Mouse (Mus musculus) hindbrain, embryonic 10.5 days (tissue): Measurements from ENCODE around the gene 2900026A02Rik. TPM values are rescaled to one million over a fixed set of nuclear protein-coding genes. Genes with fewer than 3 reads are reported as not detected.
A peak's percentile ranks its signal among the peaks of the same experiment; 100 is the strongest.

Experiments
- DNase-seq: peaks from one replicate; pipeline ENCODE4 v3.0.0-alpha.2; 2017; ENCODE audit warnings: low spot score
- H3K27ac ChIP-seq: fragments of 300-500 bp; sonication (generic); 2 replicates; pipeline ENCODE4 v1.5.1; 2016; ENCODE audit warnings: mild to moderate bottlenecking, moderate library complexity
- H3K27me3 ChIP-seq: fragments of 300-500 bp; sonication (generic); 2 replicates; pipeline ENCODE4 v1.6.1; 2016; ENCODE audit warnings: mild to moderate bottlenecking; ENCODE audit not compliant: poor library complexity, insufficient read depth, severe bottlenecking
- H3K36me3 ChIP-seq: fragments of 300-500 bp; sonication (generic); 2 replicates; pipeline ENCODE4 v1.6.1; 2016; ENCODE audit warnings: mild to moderate bottlenecking, moderate library complexity
- H3K4me1 ChIP-seq: fragments of 300-500 bp; sonication (generic); replicated peaks from 2 replicates; pipeline ENCODE4 v1.6.1; 2016; ENCODE audit warnings: mild to moderate bottlenecking
- H3K4me3 ChIP-seq: fragments of 300-500 bp; sonication (generic); 2 replicates; pipeline ENCODE4 v1.5.1; 2016; ENCODE audit warnings: mild to moderate bottlenecking, moderate library complexity
- H3K9me3 ChIP-seq: fragments of 300-500 bp; sonication (generic); 2 replicates; pipeline ENCODE4 v1.6.1; 2016; ENCODE audit warnings: mild to moderate bottlenecking, moderate library complexity
- WGBS: fragments of 180-500 bp; shearing (Covaris S2); methylation state at CpG from one replicate; pipeline ENCODE4 v1.1.7; 2016; 5-methylcytosine and 5-hydroxymethylcytosine counted together
- polyA plus RNA-seq: library from polyadenylated mRNA; unstranded; fragments of >200 nt; fragmentation: Nextera tagmentation; extraction: Ambion mirVana; gene quantifications from 2 replicates; pipeline ENCODE4 v1.2.1, GENCODE M21; 2016

2900026A02Rik gene
- polyA plus RNA-seq, 1 experiment from 2014 or later: 2.1 TPM

DNA sequence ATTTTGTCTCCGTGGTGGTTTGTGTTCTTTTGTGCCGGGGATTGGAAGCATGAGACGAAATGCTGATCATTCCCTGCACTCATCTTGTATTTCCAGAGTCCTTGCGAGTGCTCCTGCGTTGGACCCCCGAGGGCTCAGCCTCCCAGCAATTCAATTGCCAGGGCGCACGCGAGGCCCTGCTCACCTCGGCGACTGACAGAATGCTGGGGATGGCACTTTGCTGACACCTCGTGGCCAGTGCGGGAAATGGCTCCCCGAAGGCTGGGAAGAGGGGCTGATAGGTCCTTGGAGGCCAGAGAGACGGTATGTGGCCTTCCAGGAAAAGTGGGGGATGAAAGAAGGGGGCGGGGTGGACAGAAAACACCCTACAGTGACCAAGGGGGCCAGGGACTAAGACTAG, 166.7 kb downstream of the 2900026A02Rik start:
- H3K4me3 ChIP-seq: no peak overlapping the region
- peaks cover 17% of the 10 kb centered on the region for H3K4me1 ChIP-seq
- H3K36me3 ChIP-seq: no peaks in the 10 kb centered on the region
- DNase-seq: peak; percentile 84
- 6% methylated on average over 16 of the region's 16 CpGs for WGBS
- peaks cover 27% of the 10 kb centered on the region for H3K27me3 ChIP-seq
- no peaks in the 10 kb centered on the region for H3K9me3 ChIP-seq
- no peak overlapping the region for H3K27ac ChIP-seq

DNA sequence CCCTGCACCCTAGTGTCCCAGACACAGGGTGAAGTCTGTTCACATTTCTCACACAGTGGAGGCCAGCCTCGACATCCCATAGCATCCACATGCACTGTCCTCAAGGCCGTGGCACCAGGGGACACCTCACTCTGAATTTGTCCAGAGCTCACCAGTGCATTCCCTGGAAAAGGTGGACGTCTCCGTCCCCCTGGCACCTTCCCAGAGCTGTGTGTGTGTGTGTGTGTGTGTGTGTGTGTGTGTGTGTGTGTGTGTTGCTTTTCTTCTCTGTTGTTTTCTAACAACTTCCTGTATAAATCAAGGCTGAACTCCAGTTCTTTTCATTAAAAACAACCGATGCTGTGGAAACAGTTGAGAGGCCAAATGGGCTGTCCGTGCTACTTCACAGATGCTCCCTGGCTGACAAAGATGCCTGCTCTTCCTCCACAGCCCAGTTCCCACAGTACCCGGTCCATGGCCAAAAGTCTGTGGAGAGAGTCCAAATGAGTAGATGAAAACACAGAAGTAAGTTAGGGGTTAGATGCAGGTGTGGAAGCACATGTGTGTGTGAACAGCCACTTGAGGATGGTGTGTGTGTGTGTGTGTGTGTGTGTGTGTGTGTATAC, 170.4 kb downstream of the 2900026A02Rik start:
- no peaks in the 10 kb centered on the region for H3K36me3 ChIP-seq
- 74% methylated on average over 7 of the region's 7 CpGs for WGBS
- H3K4me3 ChIP-seq: no peak overlapping the region

DNA sequence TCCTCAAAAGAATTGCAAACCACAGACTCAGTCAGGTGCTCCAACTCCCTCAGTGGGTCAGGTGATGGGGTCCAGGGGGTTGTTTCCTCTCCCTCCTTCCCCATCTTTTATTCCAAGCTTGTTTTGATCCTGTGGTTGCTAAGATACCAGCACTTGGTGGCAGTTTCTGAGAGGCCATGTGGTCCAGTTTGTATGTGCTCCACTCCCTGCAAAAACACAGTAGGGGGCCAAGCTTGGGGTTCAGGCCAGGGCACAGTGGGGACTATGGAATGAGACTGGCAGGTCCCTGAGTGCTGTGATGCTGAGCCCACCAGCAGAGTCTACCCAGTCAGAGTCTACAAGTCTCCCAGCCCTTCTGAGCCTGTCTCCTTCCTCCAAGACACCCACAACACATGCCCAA, 171.2 kb downstream of the 2900026A02Rik start:
- H3K27ac ChIP-seq: peak overlapping the region; percentile 50; the same call in 1 of the 2 replicates
- H3K4me1 ChIP-seq: peaks cover 20% of the 10 kb centered on the region
- no peaks in the 10 kb centered on the region for H3K9me3 ChIP-seq
- H3K4me3 ChIP-seq: no peak overlapping the region
- H3K36me3 ChIP-seq: no peaks in the 10 kb centered on the region
- DNase-seq: no peak
- peaks cover 15% of the 10 kb centered on the region for H3K27me3 ChIP-seq

More for the DNA sequence above, 170.4 kb downstream of the 2900026A02Rik start:
- H3K27ac ChIP-seq: no peak overlapping the region
- H3K9me3 ChIP-seq: no peaks in the 10 kb centered on the region
- peaks cover 15% of the 10 kb centered on the region for H3K4me1 ChIP-seq
- no peak for DNase-seq
- peaks cover 23% of the 10 kb centered on the region for H3K27me3 ChIP-seq

DNA sequence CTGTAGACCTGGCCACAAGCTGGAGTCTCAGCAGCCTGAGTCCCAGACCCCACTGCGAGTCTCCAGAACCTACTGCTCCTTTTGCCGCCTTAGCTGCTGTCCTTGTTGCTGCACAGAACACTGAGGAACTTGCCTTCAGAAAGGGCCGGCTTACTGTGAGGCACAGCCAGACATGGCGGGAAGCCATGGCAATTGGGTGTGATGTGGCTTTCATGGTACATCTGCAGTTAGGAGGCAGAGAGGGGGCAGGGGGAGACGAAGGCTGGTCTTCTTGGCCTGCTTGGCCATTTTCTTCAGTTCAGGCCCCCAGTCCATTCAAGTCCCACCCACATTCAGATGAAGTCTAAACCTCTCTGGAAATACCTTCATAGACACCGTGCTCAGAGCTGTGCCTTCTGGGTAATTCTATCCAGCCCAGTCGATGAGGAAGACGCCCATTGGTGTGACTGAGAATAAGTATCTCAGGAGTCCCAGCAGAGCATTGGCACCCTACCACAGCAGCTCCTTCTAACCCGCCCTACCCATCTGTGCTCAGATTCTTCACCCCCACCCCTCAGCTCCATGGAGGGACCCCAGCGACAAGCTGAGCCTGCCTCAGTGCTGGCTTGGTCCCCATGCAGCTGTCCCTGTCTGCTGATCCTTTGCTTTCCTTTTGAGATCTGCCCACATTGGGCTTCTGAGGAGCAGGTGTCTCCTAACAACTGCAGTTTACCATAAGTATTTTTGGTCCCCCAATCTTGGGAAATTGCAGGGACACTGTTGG, 175.3 kb downstream of the 2900026A02Rik start:
- 88% methylated on average over 10 of the region's 10 CpGs for whole genome bisulfite sequencing
- DNase-seq: no peak
- peak overlapping the region; percentile 50 for H3K27ac ChIP-seq

DNA sequence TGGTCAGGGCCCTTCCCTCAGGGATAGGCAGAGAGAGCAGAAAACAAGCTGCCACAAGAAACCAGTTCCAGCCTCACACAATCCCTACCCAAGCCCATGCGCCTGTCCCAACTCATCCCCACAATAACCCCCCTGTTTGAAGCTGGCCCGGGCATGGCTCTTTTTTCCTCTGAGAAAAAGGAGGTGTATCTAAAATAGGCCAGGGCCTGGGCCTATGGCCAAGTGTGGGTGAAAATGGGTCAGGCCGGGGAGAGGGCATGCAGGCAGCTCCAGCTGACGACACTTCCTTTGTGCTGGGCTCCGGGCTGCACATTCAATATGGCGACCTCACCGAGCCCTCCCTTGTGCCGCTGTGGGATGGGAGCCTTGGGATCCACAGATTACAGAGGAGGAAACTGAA, 177.5 kb downstream of the 2900026A02Rik start:
- Histone ChIP-seq H3K36me3 (no peaks in the 10 kb centered on the region), H3K4me3 (no peak overlapping the region), H3K27ac (peak overlapping the region; percentile 80), H3K4me1 (peaks cover 40% of the 10 kb centered on the region), H3K9me3 (no peaks in the 10 kb centered on the region), H3K27me3 (no peaks in the 10 kb centered on the region)
- WGBS: 86% methylated on average over 8 of the region's 8 CpGs
- no peak for DNase-seq

More for the DNA sequence above, 175.3 kb downstream of the 2900026A02Rik start:
- H3K9me3 ChIP-seq: no peaks in the 10 kb centered on the region
- H3K27me3 ChIP-seq: no peaks in the 10 kb centered on the region
- H3K36me3 ChIP-seq: no peaks in the 10 kb centered on the region
- peaks cover 46% of the 10 kb centered on the region for H3K4me1 ChIP-seq
- no peak overlapping the region for H3K4me3 ChIP-seq

DNA sequence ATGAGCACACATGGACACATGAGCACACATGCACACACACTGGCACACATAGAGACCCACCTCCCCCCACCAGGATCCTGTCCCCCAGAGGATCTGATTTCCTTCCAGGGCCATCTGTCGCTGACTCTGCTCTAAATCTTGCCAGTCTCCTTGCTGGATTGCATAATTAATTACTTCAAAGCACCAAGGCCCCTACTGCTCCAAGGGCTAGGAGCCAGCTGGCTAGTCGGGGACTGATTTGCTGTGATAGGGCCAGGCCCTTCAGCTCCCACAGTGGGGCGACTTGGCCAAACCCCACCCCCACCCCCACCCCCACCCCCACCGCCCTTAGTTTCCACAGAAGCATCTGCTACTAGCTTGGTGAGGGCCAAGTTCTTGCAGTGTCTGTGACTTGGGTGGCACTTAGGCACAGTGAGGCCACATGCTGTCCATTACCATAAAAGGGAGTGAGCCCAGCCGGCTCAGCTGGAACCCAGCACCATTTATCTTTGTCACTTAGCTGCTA, 179.4 kb downstream of the 2900026A02Rik start:
- WGBS: 17% methylated on average over 5 of the region's 5 CpGs
- Histone ChIP-seq H3K27ac (peak overlapping the region; percentile 80), H3K4me3 (no peak overlapping the region), H3K27me3 (no peaks in the 10 kb centered on the region), H3K4me1 (peaks cover 44% of the 10 kb centered on the region), H3K9me3 (no peaks in the 10 kb centered on the region), H3K36me3 (no peaks in the 10 kb centered on the region)
- peak; percentile 68 for DNase-seq

DNA sequence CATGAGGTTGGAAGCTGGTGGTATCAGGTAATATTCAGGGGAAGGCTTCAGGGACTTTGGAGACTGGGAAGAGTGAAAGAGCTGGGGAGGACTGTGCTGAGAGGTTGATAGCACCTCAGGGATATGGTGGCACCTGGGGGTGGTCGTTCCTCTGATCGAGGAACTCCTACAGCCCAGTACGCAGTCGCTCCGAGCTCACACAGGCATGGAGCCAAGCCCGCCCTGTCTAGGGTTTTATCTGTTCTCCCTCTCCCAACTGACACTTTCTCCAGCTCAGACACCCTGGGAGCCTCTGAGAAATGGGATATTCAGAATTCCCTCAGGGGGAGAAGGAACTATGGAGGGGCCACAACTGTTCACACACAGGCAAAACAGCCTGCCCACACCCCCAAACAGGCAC, 180.3 kb downstream of the 2900026A02Rik start:
- peaks cover 45% of the 10 kb centered on the region for H3K4me1 ChIP-seq
- no peaks in the 10 kb centered on the region for H3K27me3 ChIP-seq
- no peak overlapping the region for H3K4me3 ChIP-seq
- no peak for DNase-seq
- no peaks in the 10 kb centered on the region for H3K9me3 ChIP-seq
- no peaks in the 10 kb centered on the region for H3K36me3 ChIP-seq
- H3K27ac ChIP-seq: peak overlapping the region; percentile 80
- 85% methylated on average over 6 of the region's 6 CpGs for WGBS

DNA sequence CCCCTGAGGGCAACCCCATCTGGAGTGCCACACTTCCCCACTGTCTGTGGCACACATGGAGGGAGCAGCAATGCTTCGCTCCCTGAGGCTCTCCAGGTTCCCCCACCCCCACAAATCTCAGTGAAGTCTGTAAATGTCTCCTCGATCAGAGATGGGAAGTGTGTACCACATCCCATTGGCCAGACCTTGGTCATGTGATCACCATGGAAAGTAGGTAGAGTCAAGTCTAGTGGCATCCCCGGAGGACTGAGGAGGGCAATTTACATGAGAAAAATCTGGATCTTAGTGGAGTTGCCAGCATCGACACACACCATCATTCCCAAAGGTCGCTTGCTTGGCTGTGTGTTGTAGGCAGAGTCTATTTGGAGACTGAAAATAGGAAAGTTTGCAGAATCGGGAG, 182.4 kb downstream of the 2900026A02Rik start:
- Histone ChIP-seq H3K36me3 (no peaks in the 10 kb centered on the region), H3K27ac (no peak overlapping the region), H3K4me3 (no peak overlapping the region)

More for the DNA sequence above, 182.4 kb downstream of the 2900026A02Rik start:
- Histone ChIP-seq H3K4me1 (peaks cover 49% of the 10 kb centered on the region), H3K27me3 (no peaks in the 10 kb centered on the region), H3K9me3 (no peaks in the 10 kb centered on the region)
- 85% methylated on average over 6 of the region's 6 CpGs for WGBS
- no peak for DNase-seq

Other genes starting within 250 kb of the 2900026A02Rik start
- gene Grk3, start 205.4 kb downstream of the 2900026A02Rik start, polyA plus RNA-seq: 6.0 and 6.6 TPM in 2 replicates
- not detected in 2 replicates for gene Crybb2, start 151.1 kb downstream of the 2900026A02Rik start, polyA plus RNA-seq
- 0.25 and 0.50 TPM in 2 replicates for gene Crybb3, start 139.7 kb downstream of the 2900026A02Rik start, polyA plus RNA-seq
- gene Tmem211, start 5.7 kb upstream of the 2900026A02Rik start, polyA plus RNA-seq: 0.11 TPM in 1 of 2 replicates, not detected in the other
- gene Sgsm1, start 89.5 kb upstream of the 2900026A02Rik start, polyA plus RNA-seq: 16.6 and 17.5 TPM in 2 replicates
- not detected in 2 replicates for gene Aym1, start 136.1 kb upstream of the 2900026A02Rik start, polyA plus RNA-seq